Mouse (Mus musculus) E14TG2a.4 (cell line): ENCODE data around the gene Sephs1.

Source experiments
- H3K27me3 ChIP-seq: 2 replicates; pipeline ENCODE4 v1.6.1; 2014; ENCODE audit warnings: low read length, control low read depth; ENCODE audit not compliant: insufficient read depth
- H3K36me3 ChIP-seq: 2 replicates; pipeline ENCODE4 v1.6.1; 2014; ENCODE audit warnings: low read length, control low read depth; ENCODE audit not compliant: insufficient read depth
- H3K4me1 ChIP-seq: replicated peaks from 2 replicates; pipeline ENCODE4 v1.6.1; 2014; ENCODE audit warnings: low read depth, low read length, control low read depth
- H3K4me3 ChIP-seq: replicated peaks from 2 replicates; pipeline ENCODE4 v1.5.1; 2014; ENCODE audit warnings: mild to moderate bottlenecking, low read length
- H3K9me3 ChIP-seq: 2 replicates; pipeline ENCODE4 v1.6.1; 2014; ENCODE audit warnings: low read length, control low read depth
- CTCF ChIP-seq: conservative IDR thresholded peaks from 2 replicates; pipeline ENCODE4 v1.5.1; 2014; ENCODE audit warnings: low read length
- NANOG ChIP-seq: IDR thresholded peaks from 2 replicates; pipeline ENCODE4 v1.6.1; 2014; ENCODE audit warnings: borderline replicate concordance, low read length, mixed read lengths
- POU5F1 ChIP-seq: IDR thresholded peaks from 2 replicates; pipeline ENCODE4 v1.6.1; 2014; ENCODE audit warnings: low read length, borderline replicate concordance

Gene Sephs1

GRCm38 (mm10) chr2:4886896-4887295 is 5.5 kb downstream of the Sephs1 start:
- H3K4me3 ChIP-seq, result no peak overlapping the region

GRCm38 (mm10) chr2:4895598-4895997 is 14.2 kb downstream of the Sephs1 start:
- H3K4me3 ChIP-seq, result no peak overlapping the region
- peaks cover 96% of the 10 kb centered on the region for H3K36me3 ChIP-seq
- H3K4me1 ChIP-seq, result peaks cover 14% of the 10 kb centered on the region
- no peaks in the 10 kb centered on the region for H3K9me3 ChIP-seq
- TF ChIP-seq POU5F1, result no peak
- TF ChIP-seq CTCF, result no peak
- TF ChIP-seq NANOG, result no peak
- no peaks in the 10 kb centered on the region for H3K27me3 ChIP-seq

More at GRCm38 (mm10) chr2:4886896-4887295, 5.5 kb downstream of the Sephs1 start:
- H3K9me3 ChIP-seq, result no peaks in the 10 kb centered on the region
- peaks cover 79% of the 10 kb centered on the region for H3K36me3 ChIP-seq
- no peak for TF ChIP-seq POU5F1
- no peak for TF ChIP-seq NANOG
- TF ChIP-seq CTCF, result no peak
- H3K27me3 ChIP-seq, result no peaks in the 10 kb centered on the region
- peaks cover 62% of the 10 kb centered on the region for H3K4me1 ChIP-seq

GRCm38 (mm10) chr2:4896970-4897369 is 15.6 kb downstream of the Sephs1 start:
- Histone ChIP-seq H3K4me1 (peaks cover 21% of the 10 kb centered on the region), H3K4me3 (no peak overlapping the region), H3K27me3 (no peaks in the 10 kb centered on the region), H3K36me3 (peaks cover 94% of the 10 kb centered on the region), H3K9me3 (no peaks in the 10 kb centered on the region)
- TF ChIP-seq POU5F1 (no peak), CTCF (no peak; the same call in 1 of the 2 replicates), NANOG (no peak)

GRCm38 (mm10) chr2:4900624-4901023 is 19.3 kb downstream of the Sephs1 start:
- H3K9me3 ChIP-seq, result no peaks in the 10 kb centered on the region
- peaks cover 31% of the 10 kb centered on the region for H3K4me1 ChIP-seq
- no peaks in the 10 kb centered on the region for H3K27me3 ChIP-seq
- TF ChIP-seq NANOG, result no peak
- no peak for TF ChIP-seq POU5F1
- TF ChIP-seq CTCF, result no peak
- peaks cover 88% of the 10 kb centered on the region for H3K36me3 ChIP-seq
- no peak overlapping the region for H3K4me3 ChIP-seq

- no peak for TF ChIP-seq NANOG
- no peak for TF ChIP-seq POU5F1
- TF ChIP-seq CTCF, result no peak
- H3K4me1 ChIP-seq, result peaks cover 38% of the 10 kb centered on the region
- no peaks in the 10 kb centered on the region for H3K9me3 ChIP-seq
- H3K4me3 ChIP-seq, result no peak overlapping the region
- H3K36me3 ChIP-seq, result peaks cover 88% of the 10 kb centered on the region
- no peaks in the 10 kb centered on the region for H3K27me3 ChIP-seq
These were observed 21.0 kb downstream of the Sephs1 start for GRCm38 (mm10) chr2:4902346-4902745.

- no peak overlapping the region for H3K4me3 ChIP-seq
- peaks cover 72% of the 10 kb centered on the region for H3K36me3 ChIP-seq
- TF ChIP-seq NANOG (no peak), CTCF (no peak), POU5F1 (no peak)
- peaks cover 16% of the 10 kb centered on the region for H3K4me1 ChIP-seq
- H3K27me3 ChIP-seq, result no peaks in the 10 kb centered on the region
- H3K9me3 ChIP-seq, result peaks cover 2% of the 10 kb centered on the region
These were observed 25.8 kb downstream of the Sephs1 start for GRCm38 (mm10) chr2:4907120-4907519.

GRCm38 (mm10) chr2:4907916-4908315 is 26.6 kb downstream of the Sephs1 start:
- peaks cover 16% of the 10 kb centered on the region for H3K4me1 ChIP-seq
- no peak for TF ChIP-seq CTCF
- TF ChIP-seq POU5F1, result no peak
- no peak for TF ChIP-seq NANOG
- H3K4me3 ChIP-seq, result no peak overlapping the region
- peaks cover 10% of the 10 kb centered on the region for H3K9me3 ChIP-seq
- peaks cover 67% of the 10 kb centered on the region for H3K36me3 ChIP-seq
- no peaks in the 10 kb centered on the region for H3K27me3 ChIP-seq

- Histone ChIP-seq H3K4me3 (no peak overlapping the region), H3K9me3 (peaks cover 14% of the 10 kb centered on the region), H3K4me1 (peaks cover 24% of the 10 kb centered on the region), H3K27me3 (no peaks in the 10 kb centered on the region), H3K36me3 (peaks cover 60% of the 10 kb centered on the region)
- TF ChIP-seq NANOG (no peak), POU5F1 (no peak), CTCF (no peak)
These were observed 27.5 kb downstream of the Sephs1 start for GRCm38 (mm10) chr2:4908771-4909315.

GRCm38 (mm10) chr2:4909909-4910308 is 28.5 kb downstream of the Sephs1 start:
- peaks cover 53% of the 10 kb centered on the region for H3K36me3 ChIP-seq
- H3K27me3 ChIP-seq, result no peaks in the 10 kb centered on the region
- H3K4me3 ChIP-seq, result no peak overlapping the region
- no peak for TF ChIP-seq POU5F1
- no peak for TF ChIP-seq CTCF
- no peak for TF ChIP-seq NANOG
- H3K4me1 ChIP-seq, result peaks cover 32% of the 10 kb centered on the region
- H3K9me3 ChIP-seq, result peaks cover 14% of the 10 kb centered on the region
